Mouse (Mus musculus) E14TG2a.4 (cell line): Measurements from ENCODE around the gene Slc39a11.

Source experiments
- CTCF ChIP-seq: conservative IDR thresholded peaks from 2 replicates; pipeline ENCODE4 v1.5.1; 2014; ENCODE audit warnings: low read length
- POU5F1 ChIP-seq: IDR thresholded peaks from 2 replicates; pipeline ENCODE4 v1.6.1; 2014; ENCODE audit warnings: low read length, borderline replicate concordance

- TF ChIP-seq CTCF (no peak), POU5F1 (no peak)
Observed at GRCm38 (mm10) chr11:113407474-113407873, 242.4 kb downstream of the Slc39a11 start.
